Mouse (Mus musculus) heart, embryonic 11.5 days (tissue): ENCODE results near the gene Sema5a. TPM values are rescaled to one million over a fixed set of nuclear protein-coding genes. Genes with fewer than 3 reads are reported as not detected.

Experiments used
- ATAC-seq: fragments of 200-750 bp; cut with Nextera tagmentation; replicated peaks from 2 replicates; pipeline ENCODE4 v1.8.0; 2017; ENCODE audit warnings: moderate library complexity; ENCODE audit not compliant: insufficient number of reproducible peaks, low FRiP score, low TSS enrichment
- H3K27ac ChIP-seq: fragments of 300-500 bp; sonication (generic); 2 replicates; pipeline ENCODE4 v1.5.1; 2014; ENCODE audit warnings: mild to moderate bottlenecking, low read depth, low read length
- H3K27me3 ChIP-seq: fragments of 300-500 bp; sonication (generic); 2 replicates; pipeline ENCODE4 v1.6.1; 2014; ENCODE audit warnings: mild to moderate bottlenecking, low read length, mixed read lengths; ENCODE audit not compliant: control insufficient read depth, insufficient read depth
- H3K36me3 ChIP-seq: fragments of 300-500 bp; sonication (generic); 2 replicates; pipeline ENCODE4 v1.6.1; 2014; ENCODE audit warnings: mild to moderate bottlenecking, low read length, moderate library complexity, mixed read lengths; ENCODE audit not compliant: control insufficient read depth, insufficient read depth
- H3K4me1 ChIP-seq: fragments of 300-500 bp; sonication (generic); 2 replicates; pipeline ENCODE4 v1.6.1; 2014; ENCODE audit warnings: low read length; ENCODE audit not compliant: control insufficient read depth, insufficient read depth
- H3K4me2 ChIP-seq: fragments of 300-500 bp; sonication (generic); 2 replicates; pipeline ENCODE4 v1.6.1; 2014; ENCODE audit warnings: mild to moderate bottlenecking, moderate library complexity
- H3K4me3 ChIP-seq: fragments of 300-500 bp; sonication (generic); 2 replicates; pipeline ENCODE4 v1.5.1; 2014; ENCODE audit warnings: low read depth, low read length
- H3K9ac ChIP-seq: fragments of 300-500 bp; sonication (generic); 2 replicates; pipeline ENCODE4 v1.6.1; 2014; ENCODE audit warnings: mild to moderate bottlenecking, low read depth, low read length, moderate library complexity
- H3K9me3 ChIP-seq: fragments of 300-500 bp; sonication (generic); replicated peaks from 2 replicates; pipeline ENCODE4 v1.6.1; 2016; ENCODE audit warnings: low read length; ENCODE audit not compliant: control insufficient read depth
- WGBS: fragments of 180-500 bp; shearing (Covaris S2); extraction: QIAGEN DNeasy Blood & Tissue Kit; methylation state at CpG from one replicate; pipeline ENCODE4 v1.1.7; 2014; ENCODE audit not compliant: insufficient replicate concordance; 5-methylcytosine and 5-hydroxymethylcytosine counted together
- polyA plus RNA-seq: library from polyadenylated mRNA; unstranded; fragments of >200 nt; fragmentation: Nextera tagmentation; extraction: Ambion mirVana; gene quantifications from 2 replicates; pipeline ENCODE4 v1.2.1, GENCODE M21; 2014

Sema5a gene
- polyA plus RNA-seq, 1 experiment from 2014 or later: 3.8 TPM

GRCm38 (mm10) chr15:32403321-32403720, 158.7 kb downstream of the Sema5a start:
- ATAC-seq: no peak
- Histone ChIP-seq H3K4me3 (no peak overlapping the region), H3K4me2 (no peak overlapping the region), H3K36me3 (no peaks in the 10 kb centered on the region), H3K4me1 (no peaks in the 10 kb centered on the region), H3K9me3 (no peaks in the 10 kb centered on the region), H3K27me3 (no peaks in the 10 kb centered on the region), H3K27ac (no peak overlapping the region), H3K9ac (no peak overlapping the region)
- WGBS: 85% methylated on average over 8 of the region's 8 CpGs

DNA sequence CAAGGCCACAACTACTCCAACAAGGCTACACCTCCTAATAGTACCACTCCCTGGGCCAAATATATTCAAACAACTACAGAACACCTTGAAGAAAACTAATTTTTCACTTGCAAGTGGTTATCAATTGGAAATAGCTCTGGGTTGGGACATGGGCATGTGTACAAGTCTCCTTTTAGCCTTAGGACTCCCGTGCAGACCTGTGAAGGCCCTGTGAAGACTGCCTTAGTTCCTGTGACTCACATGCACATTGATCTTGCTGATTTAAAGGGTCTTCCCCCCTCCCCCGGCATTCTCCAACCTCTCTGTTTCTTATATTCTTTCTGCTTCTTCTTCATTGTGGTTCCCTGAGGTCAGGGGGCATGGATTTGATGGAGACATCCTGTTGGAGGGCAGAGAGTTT, 161.8 kb downstream of the Sema5a start:
- no peak for ATAC-seq
- Histone ChIP-seq H3K4me2 (no peak overlapping the region), H3K9ac (no peak overlapping the region), H3K4me3 (no peak overlapping the region), H3K27me3 (no peaks in the 10 kb centered on the region), H3K36me3 (no peaks in the 10 kb centered on the region), H3K9me3 (no peaks in the 10 kb centered on the region), H3K4me1 (no peaks in the 10 kb centered on the region), H3K27ac (no peak overlapping the region)
- 65% methylated on average over 2 of the region's 2 CpGs for WGBS

- no peak overlapping the region for H3K4me3 ChIP-seq
- H3K27me3 ChIP-seq: no peaks in the 10 kb centered on the region
- no peak for ATAC-seq
- WGBS: 78% methylated on average over 3 of the region's 3 CpGs
- H3K27ac ChIP-seq: no peak overlapping the region
- no peak overlapping the region for H3K9ac ChIP-seq
- no peaks in the 10 kb centered on the region for H3K36me3 ChIP-seq
- H3K4me1 ChIP-seq: no peaks in the 10 kb centered on the region
- H3K4me2 ChIP-seq: no peak overlapping the region
- H3K9me3 ChIP-seq: no peaks in the 10 kb centered on the region
Measured at GRCm38 (mm10) chr15:32407766-32408165, 163.2 kb downstream of the Sema5a start.

DNA sequence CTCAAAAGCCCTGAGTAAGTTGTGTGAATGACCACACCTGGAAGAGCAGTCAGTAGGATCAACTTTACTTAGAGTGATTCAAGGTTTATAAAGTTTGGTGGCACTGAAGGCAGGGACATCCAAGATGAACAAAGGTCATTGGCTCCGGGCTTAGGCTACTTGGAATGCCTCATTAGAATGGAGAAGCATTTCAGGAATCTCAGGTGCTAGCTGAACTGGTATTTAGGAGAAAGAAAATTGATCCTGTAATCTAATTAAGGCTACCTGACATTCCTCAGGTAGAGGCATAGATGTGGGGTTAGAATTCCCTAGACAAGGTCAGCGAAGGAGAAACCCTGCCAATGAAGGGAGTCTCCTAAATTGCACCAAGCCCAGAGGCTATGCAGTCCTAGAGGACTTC, 171.7 kb downstream of the Sema5a start:
- Histone ChIP-seq H3K9me3 (no peaks in the 10 kb centered on the region), H3K4me3 (no peak overlapping the region), H3K9ac (no peak overlapping the region), H3K4me2 (no peak overlapping the region), H3K4me1 (peaks cover 6% of the 10 kb centered on the region), H3K27ac (no peak overlapping the region), H3K36me3 (no peaks in the 10 kb centered on the region), H3K27me3 (no peaks in the 10 kb centered on the region)
- 80% methylated on average over 2 of the region's 2 CpGs for whole genome bisulfite sequencing
- no peak for ATAC-seq

GRCm38 (mm10) chr15:32422631-32423030, 178.0 kb downstream of the Sema5a start:
- WGBS: 58% methylated on average over 6 of the region's 6 CpGs
- Histone ChIP-seq H3K27me3 (no peaks in the 10 kb centered on the region), H3K9ac (no peak overlapping the region), H3K4me2 (no peak overlapping the region), H3K27ac (no peak overlapping the region), H3K4me3 (no peak overlapping the region), H3K4me1 (peaks cover 11% of the 10 kb centered on the region), H3K9me3 (no peaks in the 10 kb centered on the region), H3K36me3 (no peaks in the 10 kb centered on the region)
- ATAC-seq: no peak

- 76% methylated on average over 6 of the region's 6 CpGs for WGBS
- no peaks in the 10 kb centered on the region for H3K27me3 ChIP-seq
- H3K36me3 ChIP-seq: no peaks in the 10 kb centered on the region
- no peak overlapping the region for H3K9ac ChIP-seq
- no peaks in the 10 kb centered on the region for H3K9me3 ChIP-seq
- no peak overlapping the region for H3K27ac ChIP-seq
- H3K4me1 ChIP-seq: peaks cover 11% of the 10 kb centered on the region
- H3K4me3 ChIP-seq: no peak overlapping the region
- H3K4me2 ChIP-seq: no peak overlapping the region
- ATAC-seq: no peak
Measured at GRCm38 (mm10) chr15:32423061-32423460, 178.5 kb downstream of the Sema5a start.

GRCm38 (mm10) chr15:32427188-32427924, 182.7 kb downstream of the Sema5a start:
- Histone ChIP-seq H3K9ac (no peak overlapping the region), H3K27ac (no peak overlapping the region), H3K4me3 (no peak overlapping the region), H3K4me2 (no peak overlapping the region), H3K36me3 (no peaks in the 10 kb centered on the region), H3K9me3 (no peaks in the 10 kb centered on the region), H3K4me1 (0 out of 2 replicates have a peak, but pooled peaks cover 5% of the 10 kb centered on the region), H3K27me3 (no peaks in the 10 kb centered on the region)
- ATAC-seq: no peak
- 84% methylated on average over 7 of the region's 7 CpGs for WGBS

DNA sequence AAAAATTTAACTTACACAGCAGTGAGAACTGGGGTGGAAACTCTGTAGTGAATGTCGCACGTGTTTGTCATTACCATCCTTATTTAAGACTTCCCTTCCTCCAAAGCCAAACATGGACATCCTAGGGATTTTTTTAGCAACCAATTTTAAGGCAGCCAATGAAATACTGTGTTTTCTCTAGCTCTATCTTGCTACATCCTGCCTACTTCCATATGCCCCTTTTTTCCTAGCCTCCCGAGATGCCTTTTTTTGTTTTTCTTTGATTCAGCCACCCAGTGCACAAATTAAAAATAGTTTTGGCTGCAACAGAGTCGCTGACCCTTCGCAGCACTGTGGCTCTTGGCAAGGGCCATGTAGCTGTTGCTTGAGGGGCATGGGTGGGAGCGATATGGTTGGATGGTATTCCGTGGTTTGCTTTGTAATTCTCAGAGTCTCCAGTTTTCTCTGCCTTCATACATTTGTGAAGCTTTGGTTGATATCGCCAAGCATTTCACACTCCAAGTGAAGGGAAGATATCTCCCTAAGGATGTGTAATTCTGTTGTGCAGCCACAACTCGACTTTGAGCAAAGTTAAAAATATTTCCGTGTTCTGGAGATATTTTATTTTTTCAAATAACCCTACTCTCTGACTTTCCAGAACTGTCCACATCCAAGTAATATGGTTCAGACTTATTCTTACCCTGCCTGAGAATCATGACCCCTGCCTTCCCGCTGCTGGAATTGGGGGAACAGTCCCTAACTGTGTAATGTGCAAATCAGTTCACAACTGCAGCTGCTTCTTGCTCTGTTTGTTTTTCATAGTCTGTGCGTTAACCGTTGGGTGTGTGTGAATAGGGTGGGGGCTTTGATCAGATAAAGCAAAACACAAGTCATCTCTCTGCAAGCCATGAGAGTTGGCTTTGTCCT, 188.6 kb downstream of the Sema5a start:
- H3K4me3 ChIP-seq: no peak overlapping the region
- no peak overlapping the region for H3K27ac ChIP-seq
- H3K4me2 ChIP-seq: no peak overlapping the region
- no peaks in the 10 kb centered on the region for H3K9me3 ChIP-seq
- H3K9ac ChIP-seq: no peak overlapping the region
- no peaks in the 10 kb centered on the region for H3K36me3 ChIP-seq
- no peak for ATAC-seq
- no peaks in the 10 kb centered on the region for H3K4me1 ChIP-seq
- 63% methylated on average over 13 of the region's 13 CpGs for WGBS
- no peaks in the 10 kb centered on the region for H3K27me3 ChIP-seq
